Mouse (Mus musculus) ES-Bruce4 (cell line): ENCODE measurements around the gene Hsd17b11. TPM values are rescaled to one million over a fixed set of nuclear protein-coding genes. Genes with fewer than 3 reads are reported as not detected.

ENCODE experiments used
- H3K27ac ChIP-seq: 2 replicates; pipeline ENCODE4 v1.5.1; 2012; ENCODE audit warnings: low read length, inconsistent platforms; ENCODE audit not compliant: insufficient read depth
- H3K27me3 ChIP-seq: 2 replicates; pipeline ENCODE4 v1.6.1; 2012; ENCODE audit warnings: mild to moderate bottlenecking, low read length, inconsistent platforms; ENCODE audit not compliant: control insufficient read depth, poor library complexity, insufficient read depth, severe bottlenecking
- H3K36me3 ChIP-seq: 2 replicates; pipeline ENCODE4 v1.6.1; 2012; ENCODE audit warnings: inconsistent platforms, mild to moderate bottlenecking, low read length, moderate library complexity; ENCODE audit not compliant: control insufficient read depth, poor library complexity, insufficient read depth, severe bottlenecking
- H3K4me1 ChIP-seq: one replicate; pipeline ENCODE4 v1.8.1; 2011; ENCODE audit warnings: low read length; ENCODE audit not compliant: control insufficient read depth, insufficient read depth
- H3K4me3 ChIP-seq: 2 replicates; pipeline ENCODE4 v1.5.1; 2011; ENCODE audit warnings: low read depth, mild to moderate bottlenecking, low read length
- H3K9ac ChIP-seq: 2 replicates; pipeline ENCODE4 v1.6.1; 2012; ENCODE audit warnings: low read depth, mild to moderate bottlenecking, inconsistent platforms; ENCODE audit not compliant: poor library complexity, severe bottlenecking
- H3K9me3 ChIP-seq: replicated peaks from 2 replicates; pipeline ENCODE4 v1.6.1; 2012; ENCODE audit warnings: mild to moderate bottlenecking, low read length, inconsistent platforms; ENCODE audit not compliant: control insufficient read depth, poor library complexity, insufficient read depth, severe bottlenecking
- CTCF ChIP-seq: IDR thresholded peaks from one replicate; pipeline ENCODE4 v1.8.1; 2011; ENCODE audit warnings: low read depth, low read length
- EP300 ChIP-seq: IDR thresholded peaks from 2 replicates; pipeline ENCODE4 v1.6.1; 2011; ENCODE audit warnings: low read depth, low read length; ENCODE audit not compliant: insufficient read depth
- POLR2A ChIP-seq: IDR thresholded peaks from one replicate; pipeline ENCODE4 v1.8.1; 2011; ENCODE audit warnings: low read length; ENCODE audit not compliant: insufficient read depth
- polyA plus RNA-seq: library from polyadenylated mRNA; stranded (reverse); fragments of >200 nt; gene quantifications from 2 replicates; pipeline ENCODE4 v1.2.4, GENCODE M21; 2011; ENCODE audit warnings: low read depth; ENCODE audit not compliant: missing spikeins, insufficient read depth, insufficient read length

Gene Hsd17b11
- polyA plus RNA-seq, 1 experiment = 25.3 TPM

- H3K4me3 ChIP-seq = no peak overlapping the region
- H3K27me3 ChIP-seq = no peaks in the 10 kb centered on the region
- H3K9ac ChIP-seq = no peak overlapping the region
- no peak overlapping the region for H3K27ac ChIP-seq
- H3K4me1 ChIP-seq = no peaks in the 10 kb centered on the region
- peaks cover 21% of the 10 kb centered on the region for H3K9me3 ChIP-seq
- TF ChIP-seq CTCF = no peak
- no peak for TF ChIP-seq POLR2A
- TF ChIP-seq EP300 = no peak
- H3K36me3 ChIP-seq = no peaks in the 10 kb centered on the region
Observed at GRCm38 (mm10) chr5:103943183-103943582, 78.5 kb downstream of the Hsd17b11 start.

- Histone ChIP-seq H3K4me3 (no peak overlapping the region), H3K36me3 (no peaks in the 10 kb centered on the region), H3K9ac (no peak overlapping the region), H3K4me1 (no peaks in the 10 kb centered on the region), H3K27ac (no peak overlapping the region), H3K27me3 (no peaks in the 10 kb centered on the region), H3K9me3 (peaks cover 17% of the 10 kb centered on the region; the same call in 1 of the 2 replicates)
- TF ChIP-seq POLR2A = no peak
Observed at GRCm38 (mm10) chr5:103939856-103940255, 81.9 kb downstream of the Hsd17b11 start.

Other genes starting within 250 kb of the Hsd17b11 start
- gene Klhl8, start 110.7 kb downstream of the Hsd17b11 start, polyA plus RNA-seq = 18.6 and 20.2 TPM in 2 replicates
- gene Hsd17b13, start 44.5 kb downstream of the Hsd17b11 start, polyA plus RNA-seq = not detected in 2 replicates
- 32.0 and 34.2 TPM in 2 replicates for gene Nudt9, start 24.4 kb upstream of the Hsd17b11 start, polyA plus RNA-seq
- gene Gm17660, start 55.7 kb upstream of the Hsd17b11 start, polyA plus RNA-seq = not detected in 2 replicates
- 0.40 TPM in 1 of 2 replicates, not detected in the other for gene Sparcl1, start 91.8 kb upstream of the Hsd17b11 start, polyA plus RNA-seq
- not detected in 2 replicates for gene Dspp, start 148.8 kb upstream of the Hsd17b11 start, polyA plus RNA-seq
- not detected in 2 replicates for gene Dmp1, start 180.7 kb upstream of the Hsd17b11 start, polyA plus RNA-seq